Mouse (Mus musculus) lung, postnatal 4 days (tissue): ENCODE results near the gene Flnb.

Source experiments
- DNase-seq, 2 experiments: peaks; one replicate each; pipeline ENCODE4 v3.0.0; 2021

Flnb gene

GRCm38 (mm10) chr14:7999030-7999429, 181.3 kb downstream of the Flnb start:
- no peak for DNase-seq

GRCm38 (mm10) chr14:7999435-7999834, 181.7 kb downstream of the Flnb start:
- DNase-seq, result no peak

- no peak for DNase-seq
Observed at GRCm38 (mm10) chr14:8000247-8000646, 182.5 kb downstream of the Flnb start.
